Mouse (Mus musculus): Measurements from ENCODE around the gene Tcp11l1. TPM values are rescaled to one million over a fixed set of nuclear protein-coding genes. Genes with fewer than 3 reads are reported as not detected.
A peak's percentile ranks its signal among the peaks of the same experiment; 100 is the strongest.

Tcp11l1 gene
- polyA plus RNA-seq (2012; rRNA removed), result 1.9 and 2.4 TPM in 2 replicates

GRCm38 (mm10) chr2:104711585-104712485 is at the start of gene Tcp11l1:
Tcp11l1 (minus strand) TSS chr2:104712169.
- Histone ChIP-seq H3K4me1 (ENCODE audit: control insufficient read depth, insufficient read depth, insufficient read length, low read length) (peaks cover 4% of the 10 kb centered on the region), H3K4me3 (ENCODE audit: low read depth, low read length) (peak within 1 kb of the TSS; percentile 96), H3K36me3 (ENCODE audit: control insufficient read depth, insufficient read depth, low read length) (no peaks in the 10 kb centered on the region), H3K27me3 (ENCODE audit: control insufficient read depth, insufficient read depth, low read length) (no peaks in the 10 kb centered on the region), H3K27ac (ENCODE audit: insufficient read depth, low read depth, low read length) (0 out of 2 replicates have a peak within 1 kb of the TSS, but pooled peaks have one; percentile 19)
- TF ChIP-seq CTCF (IDR thresholded peaks at IDR 0.05; ENCODE audit: extremely low read depth, insufficient read length, insufficient replicate concordance, low read depth, low read length) (no peak), POLR2A (IDR thresholded peaks at IDR 0.05; ENCODE audit: low read depth, low read length) (no peak)
- under 1% methylated on average over 92 of the region's 99 CpGs for WGBS

- H3K27ac ChIP-seq (ENCODE audit: insufficient read depth, low read depth, low read length), result no peak overlapping the region
- TF ChIP-seq POLR2A (IDR thresholded peaks at IDR 0.05; ENCODE audit: low read depth, low read length), result no peak
- peak; percentile 19; the same call in 1 of the 2 replicates for TF ChIP-seq CTCF (IDR thresholded peaks at IDR 0.05; ENCODE audit: extremely low read depth, insufficient read length, insufficient replicate concordance, low read depth, low read length)
- peaks cover 5% of the 10 kb centered on the region; the same call in 1 of the 2 replicates for H3K4me1 ChIP-seq (ENCODE audit: control insufficient read depth, insufficient read depth, insufficient read length, low read length)
- no peaks in the 10 kb centered on the region for H3K36me3 ChIP-seq (ENCODE audit: control insufficient read depth, insufficient read depth, low read length)
- 53% methylated on average over 3 of the region's 3 CpGs for WGBS
- H3K4me3 ChIP-seq (ENCODE audit: low read depth, low read length), result no peak overlapping the region
- H3K27me3 ChIP-seq (ENCODE audit: control insufficient read depth, insufficient read depth, low read length), result no peaks in the 10 kb centered on the region
Observed at GRCm38 (mm10) chr2:104750611-104751010, 38.6 kb upstream of the Tcp11l1 start.

- Histone ChIP-seq H3K4me3 (ENCODE audit: low read depth, low read length) (no peak overlapping the region), H3K4me1 (ENCODE audit: control insufficient read depth, insufficient read depth, insufficient read length, low read length) (peaks cover 5% of the 10 kb centered on the region; the same call in 1 of the 2 replicates), H3K27ac (ENCODE audit: insufficient read depth, low read depth, low read length) (no peak overlapping the region), H3K27me3 (ENCODE audit: control insufficient read depth, insufficient read depth, low read length) (no peaks in the 10 kb centered on the region), H3K36me3 (ENCODE audit: control insufficient read depth, insufficient read depth, low read length) (no peaks in the 10 kb centered on the region)
- TF ChIP-seq CTCF (IDR thresholded peaks at IDR 0.05; ENCODE audit: extremely low read depth, insufficient read length, insufficient replicate concordance, low read depth, low read length), result no peak
- TF ChIP-seq POLR2A (IDR thresholded peaks at IDR 0.05; ENCODE audit: low read depth, low read length), result no peak
- WGBS, result 37% methylated on average over 5 of the region's 5 CpGs
Observed at GRCm38 (mm10) chr2:104748652-104749183, 36.7 kb upstream of the Tcp11l1 start.

- H3K27me3 ChIP-seq (ENCODE audit: control insufficient read depth, insufficient read depth, low read length), result no peaks in the 10 kb centered on the region
- 44% methylated on average over 8 of the region's 8 CpGs for WGBS
- H3K4me3 ChIP-seq (ENCODE audit: low read depth, low read length), result no peak overlapping the region
- TF ChIP-seq POLR2A (IDR thresholded peaks at IDR 0.05; ENCODE audit: low read depth, low read length) (no peak), CTCF (IDR thresholded peaks at IDR 0.05; ENCODE audit: extremely low read depth, insufficient read length, insufficient replicate concordance, low read depth, low read length) (no peak)
- no peaks in the 10 kb centered on the region for H3K36me3 ChIP-seq (ENCODE audit: control insufficient read depth, insufficient read depth, low read length)
- no peak overlapping the region for H3K27ac ChIP-seq (ENCODE audit: insufficient read depth, low read depth, low read length)
- H3K4me1 ChIP-seq (ENCODE audit: control insufficient read depth, insufficient read depth, insufficient read length, low read length), result peaks cover 5% of the 10 kb centered on the region; the same call in 1 of the 2 replicates
Observed at GRCm38 (mm10) chr2:104746251-104746650, 34.3 kb upstream of the Tcp11l1 start.

- 45% methylated on average over 5 of the region's 5 CpGs for WGBS
- no peak overlapping the region for H3K4me3 ChIP-seq (ENCODE audit: low read depth, low read length)
- no peak overlapping the region for H3K27ac ChIP-seq (ENCODE audit: insufficient read depth, low read depth, low read length)
- H3K36me3 ChIP-seq (ENCODE audit: control insufficient read depth, insufficient read depth, low read length), result no peaks in the 10 kb centered on the region
- peaks cover 8% of the 10 kb centered on the region; the same call in 1 of the 2 replicates for H3K4me1 ChIP-seq (ENCODE audit: control insufficient read depth, insufficient read depth, insufficient read length, low read length)
- no peak; the same call in 1 of the 2 replicates for TF ChIP-seq CTCF (IDR thresholded peaks at IDR 0.05; ENCODE audit: extremely low read depth, insufficient read length, insufficient replicate concordance, low read depth, low read length)
- no peak for TF ChIP-seq POLR2A (IDR thresholded peaks at IDR 0.05; ENCODE audit: low read depth, low read length)
- no peaks in the 10 kb centered on the region for H3K27me3 ChIP-seq (ENCODE audit: control insufficient read depth, insufficient read depth, low read length)
Observed at GRCm38 (mm10) chr2:104743971-104744370, 32.0 kb upstream of the Tcp11l1 start.

- H3K4me1 ChIP-seq (ENCODE audit: control insufficient read depth, insufficient read depth, insufficient read length, low read length), result peaks cover 3% of the 10 kb centered on the region; the same call in 1 of the 2 replicates
- H3K27ac ChIP-seq (ENCODE audit: insufficient read depth, low read depth, low read length), result peak overlapping the region; percentile 97
- H3K36me3 ChIP-seq (ENCODE audit: control insufficient read depth, insufficient read depth, low read length), result no peaks in the 10 kb centered on the region
- WGBS, result 13% methylated on average over 7 of the region's 7 CpGs
- TF ChIP-seq POLR2A (IDR thresholded peaks at IDR 0.05; ENCODE audit: low read depth, low read length), result no peak
- TF ChIP-seq CTCF (IDR thresholded peaks at IDR 0.05; ENCODE audit: extremely low read depth, insufficient read length, insufficient replicate concordance, low read depth, low read length), result no peak
- no peaks in the 10 kb centered on the region for H3K27me3 ChIP-seq (ENCODE audit: control insufficient read depth, insufficient read depth, low read length)
- H3K4me3 ChIP-seq (ENCODE audit: low read depth, low read length), result peak overlapping the region; percentile 93
Observed at GRCm38 (mm10) chr2:104743160-104743559, 31.2 kb upstream of the Tcp11l1 start.

GRCm38 (mm10) chr2:104742741-104743064 is 30.7 kb upstream of the Tcp11l1 start, which contains the start of gene Depdc7:
Depdc7 (minus strand) TSS chr2:104742878.
- TF ChIP-seq POLR2A (IDR thresholded peaks at IDR 0.05; ENCODE audit: low read depth, low read length) (peak; percentile 82), CTCF (IDR thresholded peaks at IDR 0.05; ENCODE audit: extremely low read depth, insufficient read length, insufficient replicate concordance, low read depth, low read length) (no peak)
- H3K4me3 ChIP-seq (ENCODE audit: low read depth, low read length), result peak within 1 kb of the TSS; percentile 93
- H3K27ac ChIP-seq (ENCODE audit: insufficient read depth, low read depth, low read length), result peak within 1 kb of the TSS; percentile 97
- no peaks in the 10 kb centered on the region for H3K36me3 ChIP-seq (ENCODE audit: control insufficient read depth, insufficient read depth, low read length)
- no peaks in the 10 kb centered on the region for H3K27me3 ChIP-seq (ENCODE audit: control insufficient read depth, insufficient read depth, low read length)
- H3K4me1 ChIP-seq (ENCODE audit: control insufficient read depth, insufficient read depth, insufficient read length, low read length), result peaks cover 3% of the 10 kb centered on the region; the same call in 1 of the 2 replicates
- WGBS, result 0% methylated on average over 31 of the region's 31 CpGs

Measured in small intestine, adult 2 months (tissue).